Mouse (Mus musculus) small intestine, adult 2 months (tissue): Measurements from ENCODE around the gene Fkbp14.

ENCODE experiments used
- CTCF ChIP-seq: fragments of 200-500 bp; IDR thresholded peaks from 2 replicates; pipeline ENCODE4 v1.5.1; 2012; ENCODE audit warnings: low read depth, mild to moderate bottlenecking, control low read depth, inconsistent platforms, low read length, moderate library complexity, mixed read lengths; ENCODE audit not compliant: insufficient replicate concordance, insufficient read length; ENCODE audit errors: extremely low read depth
- POLR2A ChIP-seq: fragments of 200-500 bp; IDR thresholded peaks from 2 replicates; pipeline ENCODE4 v1.6.1; 2012; ENCODE audit warnings: low read depth, mild to moderate bottlenecking, control low read depth, inconsistent platforms, low read length, moderate library complexity

DNA sequence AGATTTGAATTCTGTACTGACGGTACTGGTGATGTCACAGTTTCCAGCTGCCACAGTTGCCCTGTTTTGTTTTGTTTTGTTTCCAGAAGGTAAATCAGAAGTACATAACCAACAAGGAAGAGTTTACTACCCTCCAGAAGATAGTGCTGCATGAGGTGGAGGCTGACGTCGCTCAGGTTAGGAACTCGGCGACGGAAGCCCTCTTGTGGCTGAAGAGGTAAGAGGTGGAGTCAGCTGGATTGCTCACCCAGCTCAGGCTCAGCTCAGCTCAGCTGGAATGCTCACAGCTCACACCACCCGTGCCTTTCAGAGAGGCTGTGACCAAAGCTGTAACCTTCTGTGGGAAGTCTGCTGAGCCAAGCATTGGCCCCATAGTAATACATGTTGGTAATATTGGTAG, 32.6 kb upstream of the Fkbp14 start:
- TF ChIP-seq POLR2A (no peak), CTCF (peak; percentile 55; the same call in 1 of the 2 replicates)
